Mouse (Mus musculus) layer of hippocampus, adult 8-10 months (tissue): ENCODE data around the gene Faf2. TPM values are rescaled to one million over a fixed set of nuclear protein-coding genes. Genes with fewer than 3 reads are reported as not detected.
"Not testable (repeated sequence)": the region's sequence is repeated elsewhere in the genome, so short reads cannot be mapped to it uniquely, and the experiment has no call there.

Experiments used
- DNase-seq, 2 experiments: peaks; one replicate each; pipeline ENCODE4 v3.0.0; 2022; ENCODE audit warnings: low spot score in 2 of 2
- total RNA-seq, 4 experiments: library from RNA; stranded (reverse); gene quantifications; 2 replicates each; pipeline ENCODE4 v1.2.4; 2022

The Faf2 gene
- total RNA-seq, 4 experiments from 2014 or later = 48.9 to 67.1 (median 53.6) TPM

DNA sequence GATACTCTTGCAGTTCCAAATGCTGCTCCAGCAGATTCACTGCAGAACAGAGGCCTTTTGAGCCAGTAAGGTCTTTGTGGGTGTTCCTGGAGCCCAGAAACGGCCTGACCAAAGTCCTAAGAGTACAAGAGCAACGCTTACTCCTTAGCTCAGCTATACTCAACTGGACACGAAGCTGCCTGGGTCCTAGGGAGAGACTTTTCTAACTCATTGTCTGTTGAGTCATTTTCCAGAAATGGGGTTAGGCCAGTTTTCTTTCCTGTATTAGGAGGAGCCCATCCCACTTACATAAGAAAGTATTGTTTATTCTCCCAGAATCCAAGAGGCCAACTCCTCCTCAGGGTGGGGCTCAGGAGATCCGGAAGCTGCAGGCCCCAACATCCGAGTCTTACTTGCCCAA, 16.2 kb upstream of the Faf2 start:
- no peak for DNase-seq

DNA sequence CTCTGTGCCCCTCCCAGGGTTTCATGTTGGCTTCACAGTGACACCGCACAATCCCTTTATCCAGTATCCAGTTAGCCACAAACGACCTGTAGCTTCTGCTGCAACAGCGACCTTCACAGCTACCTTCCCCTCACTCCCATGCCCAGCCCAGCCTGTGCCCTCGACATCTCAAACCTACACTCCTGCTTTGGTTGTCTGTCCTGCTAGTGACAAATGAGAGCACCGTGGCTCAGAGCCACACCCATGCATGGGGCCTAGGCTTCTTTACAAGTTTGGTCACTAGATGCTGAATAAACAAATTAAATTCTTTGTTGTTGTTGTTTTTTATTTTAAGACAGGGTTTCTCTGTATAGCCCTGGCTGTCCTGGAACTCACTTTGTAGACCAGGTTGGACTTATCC, 14.4 kb upstream of the Faf2 start:
- DNase-seq = no peak

DNA sequence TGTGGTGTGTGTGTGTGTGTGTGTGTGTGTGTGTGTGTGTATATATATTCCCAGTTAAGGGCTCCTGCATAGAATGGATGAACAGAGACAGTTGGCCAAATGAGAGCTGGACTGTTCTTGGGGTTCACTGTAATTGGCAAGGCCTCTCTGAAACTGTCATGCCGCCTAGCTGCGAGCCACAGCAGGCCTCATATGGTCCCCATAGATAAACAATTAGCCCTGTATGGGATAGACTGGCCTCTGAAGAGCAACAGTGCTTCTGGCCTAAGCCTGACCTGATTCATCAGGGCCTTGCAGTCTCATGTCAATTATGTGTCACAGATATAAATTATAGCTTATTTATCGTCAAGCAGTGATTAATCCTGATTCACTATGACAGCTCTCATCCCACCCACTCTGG, 13.6 kb upstream of the Faf2 start:
- no peak for DNase-seq

DNA sequence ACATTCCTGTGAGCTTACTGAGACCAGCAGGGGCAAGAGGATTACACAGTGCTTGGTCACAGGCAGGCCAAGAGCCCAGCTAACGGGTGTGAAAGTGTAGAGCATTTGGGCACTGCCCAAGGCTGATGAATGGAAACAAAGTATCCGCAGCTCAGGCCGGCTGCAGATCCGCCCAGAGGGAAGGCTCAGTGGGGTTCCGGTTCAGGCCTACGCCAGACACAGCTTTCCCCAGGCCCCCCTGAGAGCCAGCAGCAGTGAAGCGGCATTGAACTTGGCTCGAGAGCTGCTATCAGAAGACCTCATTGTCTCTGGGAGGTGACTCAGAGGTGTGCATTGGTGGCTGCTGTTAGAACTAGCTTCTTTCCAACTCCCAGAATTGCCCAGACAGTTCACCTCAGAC, 12.9 kb upstream of the Faf2 start:
- DNase-seq = peak in 1 of 2 experiments; percentile 42

DNA sequence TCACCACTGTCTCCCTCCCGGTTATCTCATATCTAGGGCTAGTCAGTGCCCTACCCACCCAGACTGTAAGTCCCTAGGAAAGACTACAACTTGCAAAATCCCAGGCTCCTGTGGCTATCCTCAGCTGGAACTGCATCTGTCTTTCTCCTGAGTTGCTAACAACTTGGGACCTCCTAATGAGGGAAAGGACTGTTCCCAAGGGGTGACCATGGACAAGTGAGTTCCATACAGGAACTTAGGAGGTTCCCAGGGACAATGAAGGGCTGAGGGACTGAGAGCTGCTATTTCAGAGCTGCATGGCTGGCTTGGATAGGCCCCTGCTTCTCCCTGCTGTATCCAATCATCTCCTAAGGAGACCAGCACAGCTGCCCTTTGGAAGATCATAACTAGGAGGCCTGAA, 12.3 kb upstream of the Faf2 start:
- DNase-seq = no peak

DNA sequence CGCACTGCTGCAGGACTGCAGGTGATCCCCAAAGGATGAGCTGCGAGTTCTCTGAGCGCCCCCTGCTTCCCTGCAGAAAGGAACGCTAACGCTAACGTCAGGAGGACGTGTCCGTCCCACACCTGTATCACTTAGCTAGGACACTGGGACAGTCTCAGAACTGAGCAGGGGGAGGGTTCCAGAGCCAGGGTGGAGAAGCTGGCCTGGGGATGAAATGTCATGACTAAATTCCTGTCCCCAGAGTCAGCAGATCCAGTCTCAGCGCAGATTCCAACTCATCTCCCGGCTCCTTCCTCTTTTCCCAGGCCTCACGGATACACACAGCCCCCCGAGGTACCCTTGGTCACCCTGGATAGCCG, 11.0 kb upstream of the Faf2 start:
- no peak for DNase-seq

DNA sequence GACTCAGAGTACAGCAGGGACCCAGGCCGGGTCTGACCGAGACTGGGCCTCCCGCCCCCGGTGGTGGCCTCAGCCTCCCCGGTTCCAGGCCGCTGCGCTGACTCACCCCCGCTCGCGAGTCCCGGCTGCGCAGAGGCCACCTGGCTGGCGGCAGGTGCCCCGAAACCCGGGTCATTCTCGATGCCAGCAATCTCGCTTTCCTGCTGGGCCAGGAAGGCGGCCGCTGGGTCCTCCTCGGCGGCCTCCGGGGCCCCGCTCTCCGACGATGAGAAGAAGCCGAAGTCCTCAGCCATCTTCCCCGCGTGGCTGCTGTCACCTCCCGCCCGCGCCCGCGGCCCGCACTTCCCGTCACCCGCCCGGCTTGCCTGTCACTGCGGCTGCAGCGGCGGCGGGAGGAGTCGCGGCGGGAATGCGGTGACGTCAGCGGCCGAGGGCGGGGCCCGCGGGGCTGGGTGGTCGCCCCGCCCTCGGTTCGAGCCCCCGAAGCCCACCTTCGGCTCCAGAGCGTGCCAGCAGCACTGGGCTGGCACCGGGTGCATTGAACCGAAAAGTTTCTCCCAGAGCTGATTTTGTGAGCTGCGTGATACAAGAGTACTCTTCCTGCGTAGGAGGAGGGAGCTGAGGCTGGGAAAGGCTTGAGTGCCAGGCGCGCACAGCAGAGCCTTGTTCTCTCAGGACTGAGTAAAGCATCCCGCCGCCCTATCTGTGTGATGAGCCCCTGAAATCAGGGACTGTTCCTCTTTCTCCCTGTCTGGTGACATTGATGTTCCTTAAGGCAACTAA, 10.4 kb upstream of the Faf2 start, which contains the start of gene Cltb:
TSS of gene Cltb (minus strand) at position 373 of the 783 bp plus-strand sequence.
- DNase-seq = peak; percentile 76 to 87

DNA sequence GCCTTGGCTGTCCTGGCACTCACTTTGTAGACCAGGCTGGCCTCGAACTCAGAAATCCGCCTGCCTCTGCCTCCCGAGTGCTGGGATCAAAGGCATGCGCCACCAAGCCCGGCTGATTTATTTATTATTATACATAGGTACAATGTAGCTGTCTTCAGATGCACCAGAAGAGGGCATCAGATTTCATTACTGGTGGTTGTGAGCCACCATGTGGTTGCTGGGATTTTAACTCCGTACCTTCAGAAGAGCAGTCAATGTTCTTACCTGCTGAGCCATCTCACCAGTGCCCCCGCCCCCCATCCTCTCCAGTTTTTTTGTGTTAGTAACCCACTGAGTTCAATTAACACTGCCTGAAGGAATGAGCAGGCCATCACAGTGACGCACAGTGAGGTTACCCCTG, 8.4 kb upstream of the Faf2 start:
- DNase-seq = not testable (repeated sequence)

DNA sequence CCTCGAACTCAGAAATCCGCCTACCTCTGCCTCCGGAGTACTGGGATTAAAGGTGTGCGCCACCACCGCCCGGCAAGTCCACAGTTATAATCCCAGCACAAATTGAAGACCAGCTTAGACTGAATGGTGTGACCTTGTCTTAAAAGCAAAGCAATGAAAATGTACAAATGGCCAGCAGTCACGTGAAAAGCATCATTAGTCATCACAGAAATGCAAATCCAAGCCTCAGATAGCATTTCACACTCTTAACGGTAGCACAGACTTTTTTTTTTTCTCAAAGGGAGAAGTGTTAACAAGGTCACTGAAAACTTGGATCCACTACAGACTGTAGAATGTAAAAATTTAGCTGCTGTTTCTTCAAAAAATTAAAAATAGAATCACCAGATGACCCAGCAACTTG, 5.3 kb upstream of the Faf2 start:
- DNase-seq = no peak

DNA sequence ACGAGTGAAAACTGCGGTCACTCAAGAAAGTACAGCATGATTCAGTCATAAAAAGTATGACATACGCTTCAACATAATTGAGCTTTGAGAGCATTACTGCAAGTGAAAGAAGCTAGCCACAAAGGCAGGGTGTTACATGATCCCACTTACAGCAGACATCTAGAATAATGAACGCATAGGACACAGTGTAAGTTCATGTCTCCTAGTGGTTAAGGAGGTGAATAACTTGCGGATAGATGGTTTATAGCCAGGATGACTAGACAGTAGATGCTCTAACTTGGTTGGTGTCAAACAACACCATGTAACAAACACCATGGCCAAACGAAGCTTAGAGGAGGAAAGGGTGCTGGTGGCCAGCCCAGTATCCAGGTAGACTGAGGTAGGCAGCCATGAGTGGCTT, 4.6 kb upstream of the Faf2 start:
- DNase-seq = no peak

DNA sequence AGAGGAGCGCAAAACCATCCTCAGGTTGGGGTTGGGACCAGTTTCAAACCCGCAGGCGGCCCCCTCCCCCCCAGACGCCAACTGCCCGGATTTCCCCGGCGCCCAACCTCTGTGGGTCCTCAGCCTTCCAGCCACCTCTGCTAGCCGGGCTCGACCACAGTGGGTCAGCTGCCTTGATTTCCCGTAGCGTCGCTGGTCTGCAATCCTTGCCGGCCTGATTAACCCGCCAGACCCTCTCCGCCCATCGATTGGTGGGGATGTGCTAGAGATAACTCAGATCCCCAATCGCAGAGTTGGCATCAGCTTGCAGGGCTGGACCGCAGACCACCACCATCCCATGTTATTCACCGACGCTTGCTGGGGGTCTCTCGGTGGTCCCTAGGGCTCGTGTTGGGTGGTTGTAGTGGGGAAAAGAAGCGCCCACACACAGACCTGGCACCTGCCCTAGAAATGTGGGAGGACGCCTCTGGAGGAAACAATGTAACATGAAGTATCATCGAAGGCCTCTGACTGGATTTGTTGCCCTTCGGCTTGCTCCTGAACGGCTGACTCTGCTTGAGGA, 457 bp downstream of the Faf2 start:
- DNase-seq = no peak

DNA sequence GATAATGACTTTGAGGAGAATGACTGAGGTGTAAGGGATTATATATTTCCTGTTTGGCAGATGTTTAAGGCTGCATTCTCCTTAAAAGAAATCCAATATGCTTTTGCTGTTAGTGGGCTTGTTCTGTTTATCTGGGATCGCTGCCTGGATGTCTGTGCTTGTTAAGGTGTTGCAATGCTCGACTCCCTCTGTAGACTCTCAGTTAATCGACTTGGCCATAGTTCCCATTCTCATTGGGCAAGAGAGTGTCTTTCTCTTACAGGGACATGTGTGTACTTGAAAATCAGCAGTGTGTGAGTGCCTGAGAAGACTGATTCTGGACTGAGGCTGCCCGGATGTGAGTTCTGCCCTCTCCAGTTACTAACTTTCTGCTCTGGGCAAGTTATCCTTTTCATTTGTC, 7.5 kb downstream of the Faf2 start:
- no peak for DNase-seq

DNA sequence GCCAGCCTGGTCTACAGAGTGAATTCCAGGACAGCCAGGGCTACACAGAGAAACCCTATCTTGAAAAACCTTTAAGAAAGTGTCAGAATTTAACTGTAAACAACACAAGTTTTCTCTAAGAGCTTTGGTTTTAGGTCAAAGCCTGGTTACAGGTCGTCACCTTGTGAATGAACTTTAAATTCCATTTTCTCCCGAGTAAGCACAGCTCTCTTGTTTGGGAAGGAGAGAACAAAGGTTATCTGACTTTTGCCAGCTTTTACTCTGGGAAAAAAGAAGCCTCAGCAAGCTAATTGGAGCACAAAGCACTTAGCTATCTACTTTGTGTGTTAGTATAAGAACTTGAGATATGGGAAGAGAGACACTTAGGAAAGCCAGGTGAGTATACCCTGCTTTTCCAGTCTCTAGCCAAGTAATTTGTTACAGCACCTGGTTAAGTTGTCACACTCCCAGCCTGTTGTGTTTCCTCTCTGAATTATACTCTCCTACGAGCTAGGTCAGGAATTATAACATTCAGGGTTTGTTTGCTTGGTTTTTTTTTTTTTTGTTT, 11.2 kb downstream of the Faf2 start:
- no peak for DNase-seq

DNA sequence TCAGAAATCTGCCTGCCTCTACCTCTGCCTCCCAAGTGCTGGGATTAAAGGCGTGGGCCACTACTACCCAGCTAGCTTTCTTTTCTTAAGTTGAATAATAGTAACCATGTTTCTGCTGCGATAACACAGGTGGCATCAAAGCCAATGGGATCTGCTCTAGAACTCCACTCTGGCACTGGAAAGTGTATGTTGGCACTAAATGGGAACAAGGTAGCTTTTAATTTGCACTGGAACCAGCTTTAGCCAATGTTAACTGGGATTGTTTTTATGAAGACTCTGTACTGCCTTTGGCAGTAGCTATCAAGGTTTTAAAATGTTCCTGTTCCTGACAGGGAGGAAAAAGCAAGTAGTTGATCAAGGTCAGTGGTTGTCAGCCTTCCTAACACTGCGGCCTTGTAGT, 13.4 kb downstream of the Faf2 start:
- DNase-seq = no peak

DNA sequence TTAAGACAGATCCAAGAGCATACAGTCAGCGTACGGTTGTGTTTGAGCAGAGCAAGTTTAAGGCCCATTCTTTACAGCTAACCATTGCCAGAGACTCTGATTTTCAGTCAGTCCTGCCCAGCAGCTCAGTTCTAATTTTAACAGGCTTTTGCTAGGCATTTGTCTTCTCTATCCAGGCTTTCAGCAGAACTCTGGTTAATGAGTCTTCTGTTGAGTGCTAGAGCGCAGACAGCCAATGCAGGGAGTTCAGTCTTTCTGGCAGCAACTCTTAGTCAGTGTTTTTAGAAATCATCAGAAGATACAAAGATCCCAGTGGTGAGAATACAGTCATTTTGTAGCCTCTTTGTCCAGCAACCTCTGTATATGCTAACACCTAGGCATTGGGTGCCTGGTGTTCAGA, 28.9 kb downstream of the Faf2 start:
- no peak for DNase-seq

DNA sequence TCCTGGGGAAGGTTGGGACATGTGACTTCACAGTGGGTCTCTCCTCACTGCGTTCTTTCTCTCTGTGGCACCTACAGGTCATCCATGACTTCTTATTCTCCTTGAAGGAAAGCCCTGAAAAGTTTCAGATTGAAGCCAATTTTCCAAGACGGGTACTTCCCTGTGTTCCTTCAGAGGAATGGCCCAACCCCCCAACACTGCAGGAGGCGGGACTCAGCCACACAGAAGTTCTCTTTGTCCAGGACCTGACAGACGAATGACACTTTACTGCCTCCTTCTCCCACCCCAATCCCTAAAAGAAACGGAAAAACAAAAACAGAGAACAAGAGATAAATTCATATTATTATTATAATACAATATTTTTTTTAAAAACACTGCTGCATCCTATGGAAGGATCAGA, 39.3 kb downstream of the Faf2 start:
- no peak for DNase-seq

DNA sequence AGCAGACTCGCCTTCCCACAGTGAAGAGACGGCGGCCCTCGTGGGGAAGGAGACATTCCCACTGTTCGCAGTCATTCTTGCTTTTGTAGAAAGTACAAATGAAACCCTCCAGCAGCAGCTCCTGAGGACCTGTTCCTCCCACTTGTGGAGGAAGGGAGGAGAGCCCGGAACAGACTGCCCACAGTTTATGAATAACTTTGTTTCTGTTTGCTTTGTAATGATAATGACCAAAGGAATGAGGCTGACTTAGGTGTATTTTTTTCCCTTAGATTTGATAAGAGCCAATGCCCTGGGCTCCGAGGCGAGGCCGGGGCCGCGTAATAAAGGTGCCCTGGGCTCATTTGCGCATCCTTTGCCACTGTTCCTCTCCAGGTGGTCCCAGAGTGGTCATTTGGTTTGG, 39.8 kb downstream of the Faf2 start:
- no peak for DNase-seq

DNA sequence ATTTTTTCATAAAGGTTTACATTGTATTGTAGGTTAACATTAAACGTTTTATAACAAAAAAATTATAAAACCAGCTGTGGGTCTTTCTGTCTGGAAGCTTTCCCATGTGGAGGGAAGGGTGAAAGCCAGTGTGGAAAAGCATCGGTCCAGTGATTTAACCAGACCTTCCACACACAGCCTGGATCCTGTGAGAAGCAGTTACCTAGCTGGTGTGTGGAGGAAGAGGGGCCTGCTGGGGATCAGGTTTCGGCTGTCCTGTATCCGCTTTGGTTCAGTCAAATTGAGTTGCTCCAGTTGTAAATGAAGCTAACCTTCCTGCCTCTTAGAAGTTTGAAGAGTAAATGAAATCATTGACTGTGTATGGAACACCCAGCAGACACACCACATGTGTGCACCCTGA, 42.4 kb downstream of the Faf2 start:
- no peak for DNase-seq

DNA sequence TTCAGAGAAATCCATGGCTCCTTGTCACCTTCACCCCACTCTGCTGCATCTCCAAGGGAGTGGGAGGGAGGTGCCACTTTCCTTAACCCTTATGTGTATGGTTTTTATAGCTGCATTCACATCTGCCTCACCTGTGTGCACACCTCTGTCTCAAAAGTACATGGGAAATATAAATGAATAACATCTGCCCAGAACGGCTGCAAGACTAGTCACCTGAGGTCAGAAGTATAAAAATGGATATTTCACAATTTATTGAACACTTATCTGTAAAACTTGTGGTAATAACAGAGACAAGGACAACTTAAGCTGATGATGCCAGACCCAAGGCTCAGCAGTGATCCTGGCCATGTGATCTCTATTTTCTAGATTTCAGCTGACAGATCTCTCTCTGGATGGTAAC, 42.9 kb downstream of the Faf2 start:
- DNase-seq = no peak

DNA sequence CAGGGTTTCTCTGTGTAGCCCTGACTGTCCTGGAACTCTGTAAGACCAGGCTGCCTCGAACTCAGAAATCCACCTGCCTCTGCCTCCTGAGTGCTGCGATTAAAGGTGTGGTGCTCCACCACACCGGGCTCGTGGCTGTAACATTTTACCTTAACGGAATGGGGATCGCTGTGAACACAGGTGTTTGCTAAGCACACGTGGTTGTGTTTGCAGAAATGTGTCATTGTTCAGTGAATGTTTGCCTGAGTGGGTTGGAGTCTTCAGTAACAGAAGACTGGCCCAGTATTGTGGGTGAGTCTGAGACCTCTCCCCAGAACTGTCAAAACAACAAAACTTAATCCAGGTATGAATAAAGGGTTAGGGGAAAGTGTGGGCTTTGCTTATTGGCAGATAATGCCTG, 43.5 kb downstream of the Faf2 start:
- no peak for DNase-seq

DNA sequence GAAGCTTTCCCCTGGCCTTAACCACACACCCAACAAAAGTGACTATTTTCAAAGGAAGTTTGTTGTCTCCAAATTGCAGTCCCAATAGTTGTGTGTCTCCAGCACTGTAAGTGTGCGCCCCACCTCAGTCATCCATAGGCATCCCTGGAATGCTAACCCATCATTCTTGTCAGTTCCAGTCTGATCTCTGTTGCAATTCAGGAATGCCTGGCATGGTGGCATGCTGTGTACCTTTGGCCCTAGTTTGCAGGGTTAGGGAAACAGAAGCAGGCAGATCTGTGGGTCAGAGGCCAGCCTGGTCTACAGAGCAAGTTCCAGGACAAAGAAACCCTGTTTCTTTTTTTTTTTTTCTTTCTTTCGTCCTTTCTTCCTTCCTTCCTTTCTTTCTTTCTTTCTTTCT, 48.9 kb downstream of the Faf2 start:
- DNase-seq = no peak

DNA sequence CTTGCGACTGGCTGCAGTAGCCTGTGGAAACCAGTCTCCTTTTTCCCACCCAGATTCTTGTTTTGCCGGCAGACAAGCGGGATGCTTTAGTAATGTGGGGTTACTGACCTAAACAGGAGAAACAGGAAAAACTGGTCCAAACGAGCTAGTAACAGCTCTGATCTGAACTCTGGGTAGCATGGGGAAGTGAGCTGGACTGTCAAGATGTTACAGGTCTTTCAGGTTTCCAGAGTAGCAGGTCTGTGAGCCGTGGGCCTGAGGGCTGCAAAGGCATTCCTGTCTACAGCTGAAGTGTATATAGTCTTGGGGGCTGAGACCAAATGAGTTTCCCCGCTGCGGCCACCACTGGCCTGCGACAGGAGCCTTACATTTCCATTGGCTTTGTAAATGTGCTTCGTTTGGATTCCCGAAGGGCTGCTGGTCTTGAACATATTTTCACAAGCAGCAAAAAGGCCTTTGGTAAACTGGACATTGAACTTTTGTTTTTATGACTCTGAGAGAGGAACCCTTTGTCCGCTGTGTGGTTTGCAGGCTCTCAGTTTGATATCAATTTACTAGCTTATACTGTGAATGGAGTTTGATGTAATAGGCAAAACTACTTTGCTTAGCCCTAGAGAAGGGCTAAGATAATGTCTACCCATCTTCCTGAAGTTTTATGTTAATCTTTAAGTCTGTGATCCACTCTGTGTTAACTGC, 54.5 kb downstream of the Faf2 start:
- no peak for DNase-seq

DNA sequence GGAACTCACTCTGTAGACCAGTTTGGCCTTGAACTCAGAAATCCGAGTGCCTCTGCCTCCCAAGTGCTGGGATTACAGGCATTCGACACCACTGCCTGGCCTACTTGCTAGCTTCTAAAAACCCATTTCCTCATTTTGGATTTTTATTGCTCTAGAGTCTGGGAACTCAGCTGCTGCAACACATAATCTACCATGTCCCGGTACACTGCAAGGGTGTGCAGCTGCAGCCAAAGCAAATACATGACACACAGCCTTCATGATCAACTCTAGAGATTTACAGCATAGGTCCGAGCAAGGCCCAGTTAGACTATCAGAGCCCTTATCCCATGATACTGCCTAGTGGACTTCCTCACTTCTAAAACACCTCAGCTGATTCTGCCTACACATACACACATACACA, 56.7 kb downstream of the Faf2 start:
- DNase-seq = no peak
